Mouse (Mus musculus) T-helper 17 cell (primary cell): ENCODE measurements around the gene Wdr20.

Experiments used
- in situ Hi-C, 2 experiments: fragments of 300-600 bp; cut with MboI, MseI; formaldehyde crosslinking; loops; 1 replicate in 1 of 2; 2 replicates in 1 of 2; pipeline ENCODE4 v1.15.1; 2025; ENCODE audit warnings: high pct_unique_total_duplicates in 2 of 2

The Wdr20 gene

GRCm38 (mm10) chr12:110711270-110711669, 26.5 kb upstream of the Wdr20 start:
- in situ Hi-C loops: loop anchor here (5.0 to 25.0 kb wide), 3 partner anchors 64 to 826 kb away; partner anchors contain the start of gene Eif5 (in 1 of the 2)

GRCm38 (mm10) chr12:110713784-110714183, 24.0 kb upstream of the Wdr20 start:
- in situ Hi-C loops: loop anchor here (5.0 to 25.0 kb wide), 3 partner anchors 61 to 824 kb away; partner anchors contain the start of gene Eif5 (in 1 of the 2)

DNA sequence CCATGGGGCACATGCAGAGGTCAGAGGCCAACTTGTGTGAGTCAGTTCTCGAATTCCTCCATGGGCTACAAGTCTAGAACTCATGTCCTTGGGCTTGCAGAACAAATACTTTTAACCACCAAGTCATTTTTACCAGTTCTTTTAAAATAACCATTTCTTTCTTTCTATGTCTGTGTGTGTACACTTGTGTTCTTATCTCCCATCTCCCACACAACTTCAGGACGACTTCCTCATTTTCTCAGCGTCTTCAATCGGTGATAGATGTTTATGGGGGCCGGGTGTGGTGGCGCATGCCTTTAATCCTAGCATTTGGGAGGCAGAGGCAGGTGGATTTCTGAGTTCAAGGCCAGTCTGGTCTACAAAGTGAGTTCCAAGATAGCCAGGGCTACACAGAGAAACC, 23.5 kb upstream of the Wdr20 start:
- in situ Hi-C loops: loop anchor here (5.0 to 25.0 kb wide), 3 partner anchors 61 to 823 kb away; partner anchors contain the start of gene Eif5 (in 1 of the 2)

DNA sequence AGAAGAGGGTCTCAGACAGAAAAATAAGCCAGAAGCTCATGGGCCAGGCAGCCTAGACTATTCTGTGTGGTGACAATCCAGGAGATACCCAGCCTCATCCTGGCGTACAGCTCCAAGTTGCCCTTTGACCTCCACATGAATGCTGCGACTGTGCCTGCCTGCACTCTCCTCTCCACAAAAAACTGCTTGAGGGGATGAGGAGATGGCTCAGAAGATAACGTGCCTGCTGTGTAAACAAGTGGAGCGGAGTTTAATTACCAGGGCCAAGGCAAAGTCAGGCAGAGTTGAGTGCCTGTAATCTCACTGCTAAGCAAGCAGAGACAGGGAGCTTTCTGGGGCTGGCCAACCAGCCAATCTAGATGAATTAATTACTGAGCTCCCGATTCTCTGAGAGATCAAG, 21.7 kb upstream of the Wdr20 start:
- in situ Hi-C loops: loop anchor here (5.0 to 25.0 kb wide), 3 partner anchors 59 to 821 kb away; partner anchors contain the start of genes Eif5 (in 1 of the 2) and Mok (in 1 of the 2)

DNA sequence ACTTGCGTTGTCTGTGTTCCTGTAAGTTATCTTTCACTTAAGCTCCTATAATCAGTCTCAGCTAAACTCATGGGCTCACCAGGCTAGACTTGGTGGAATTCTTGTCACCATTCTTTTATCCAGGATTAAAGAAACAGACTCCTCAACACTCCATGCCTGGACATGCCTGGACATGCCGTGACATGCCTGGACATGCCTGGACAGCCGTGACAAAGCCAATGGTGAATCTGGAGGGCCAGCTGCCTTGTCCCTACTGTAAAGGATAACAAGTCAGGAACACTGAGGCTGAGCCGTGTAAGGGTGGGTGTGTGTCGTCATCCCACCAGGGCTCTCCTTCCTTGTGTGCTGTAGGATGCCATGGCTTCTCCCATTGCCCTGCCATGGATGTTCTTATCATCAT, 12.7 kb upstream of the Wdr20 start:
- in situ Hi-C loops: no loop called here

DNA sequence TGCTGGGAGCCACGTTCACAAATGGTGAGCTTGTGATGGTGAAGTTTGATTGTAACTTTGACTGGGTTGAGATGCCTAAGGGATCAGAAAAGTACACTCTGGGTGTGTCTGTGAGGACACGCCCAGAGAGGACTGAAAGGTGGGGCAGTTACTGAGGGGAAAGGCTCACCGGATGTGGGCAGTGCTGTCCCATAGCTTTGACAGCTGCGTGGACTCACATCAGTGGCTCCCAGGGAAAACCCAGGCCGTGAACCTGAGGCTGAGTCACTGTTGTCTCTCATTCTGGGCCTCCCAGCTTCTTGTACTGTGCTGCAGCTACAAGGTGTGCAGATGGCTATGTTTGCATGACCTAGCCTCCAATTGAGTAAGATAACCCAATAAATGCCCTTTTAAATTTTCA, 12.3 kb upstream of the Wdr20 start:
- in situ Hi-C loops: no loop called here

DNA sequence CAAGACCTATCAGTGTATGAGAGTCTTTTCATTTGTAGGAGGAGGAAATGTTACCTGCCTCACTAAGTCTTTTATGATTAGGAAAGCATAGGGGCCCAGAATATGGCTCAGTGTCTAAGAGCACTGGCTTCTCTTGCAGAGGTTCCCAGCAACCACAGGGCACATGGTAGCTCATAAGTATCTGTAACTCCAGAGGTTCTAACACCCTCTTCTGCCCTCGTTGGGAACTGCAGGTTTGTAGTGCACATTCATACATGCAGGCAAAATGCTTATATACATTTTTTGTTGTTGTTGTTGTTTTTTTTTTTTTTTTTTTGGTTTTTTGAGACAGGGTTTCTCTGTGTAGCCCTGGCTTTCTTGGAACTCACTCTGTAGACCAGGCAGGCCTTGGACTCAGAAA, 11.3 kb upstream of the Wdr20 start:
- in situ Hi-C loops: no loop called here

GRCm38 (mm10) chr12:110733254-110733653, 4.5 kb upstream of the Wdr20 start:
- in situ Hi-C loops: loop anchor here in 1 of 2 experiments (10.0 kb wide), 1 partner anchor 1928 kb away; no protein-coding TSS in a partner anchor

- in situ Hi-C loops: loop anchor here in 1 of 2 experiments (10.0 kb wide), 1 partner anchor 1932 kb away; no protein-coding TSS in a partner anchor
Observed at GRCm38 (mm10) chr12:110736641-110737040, 1.1 kb upstream of the Wdr20 start.

DNA sequence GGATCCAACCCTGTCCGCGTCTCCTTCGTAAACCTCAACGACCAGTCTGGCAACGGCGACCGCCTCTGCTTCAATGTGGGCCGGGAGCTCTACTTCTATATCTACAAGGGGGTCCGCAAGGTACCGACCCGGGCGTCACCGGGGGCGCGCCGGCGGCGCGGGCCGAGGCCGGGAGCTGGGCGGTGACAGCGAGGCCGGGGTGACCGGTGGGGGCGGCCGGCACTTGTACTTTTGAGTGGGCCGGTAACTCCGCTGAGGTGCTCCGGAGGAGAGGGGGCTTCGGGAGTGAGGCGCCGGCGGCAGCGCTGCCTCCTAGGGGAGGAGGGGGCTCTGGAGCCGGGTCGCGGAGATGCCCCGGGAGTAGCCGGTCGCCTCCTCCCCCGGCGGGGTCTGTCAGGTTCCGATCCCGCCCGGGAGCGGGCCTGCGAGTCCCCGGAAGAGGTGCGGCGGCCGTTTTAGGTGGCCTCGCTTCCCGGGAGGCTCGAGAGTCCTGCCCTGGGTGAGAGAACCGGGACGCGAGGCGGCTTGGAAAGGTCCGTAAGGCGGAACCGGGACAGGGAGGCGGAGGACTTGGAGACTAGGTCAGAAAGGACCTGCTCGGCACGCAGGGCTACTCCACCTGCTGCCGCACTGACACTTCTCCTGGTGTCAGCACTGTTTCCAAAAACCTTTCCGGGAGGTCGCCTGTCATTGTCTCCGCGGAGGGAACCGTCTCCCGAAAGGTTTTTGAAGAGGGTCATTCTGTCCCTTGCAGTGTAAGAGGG, 596 bp downstream of the Wdr20 start:
- in situ Hi-C loops: loop anchor here in 1 of 2 experiments (10.0 kb wide), 1 partner anchor 1934 kb away; no protein-coding TSS in a partner anchor

- in situ Hi-C loops: no loop called here
Observed at GRCm38 (mm10) chr12:110750770-110751439, 13.2 kb downstream of the Wdr20 start.

DNA sequence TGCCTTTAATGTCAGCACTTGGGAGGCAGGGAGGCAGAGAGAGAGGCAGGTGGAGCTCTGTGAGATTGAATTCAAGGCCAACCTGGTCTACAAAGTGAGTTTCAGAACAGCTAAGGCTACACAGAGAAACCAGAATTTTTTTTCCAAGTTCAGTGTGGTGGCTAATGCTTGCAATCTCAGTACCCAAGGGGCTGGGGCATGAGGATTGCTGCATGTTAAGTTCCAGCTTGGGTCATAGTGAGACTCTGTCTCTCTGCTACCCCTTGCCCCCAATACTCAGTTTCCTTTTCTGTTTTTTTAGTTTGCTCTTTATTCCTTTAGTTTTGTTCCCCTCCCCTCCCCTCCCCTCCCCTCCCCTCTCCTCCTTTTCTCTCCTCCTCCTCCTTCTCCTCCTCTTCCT, 15.0 kb downstream of the Wdr20 start:
- in situ Hi-C loops: no loop called here

DNA sequence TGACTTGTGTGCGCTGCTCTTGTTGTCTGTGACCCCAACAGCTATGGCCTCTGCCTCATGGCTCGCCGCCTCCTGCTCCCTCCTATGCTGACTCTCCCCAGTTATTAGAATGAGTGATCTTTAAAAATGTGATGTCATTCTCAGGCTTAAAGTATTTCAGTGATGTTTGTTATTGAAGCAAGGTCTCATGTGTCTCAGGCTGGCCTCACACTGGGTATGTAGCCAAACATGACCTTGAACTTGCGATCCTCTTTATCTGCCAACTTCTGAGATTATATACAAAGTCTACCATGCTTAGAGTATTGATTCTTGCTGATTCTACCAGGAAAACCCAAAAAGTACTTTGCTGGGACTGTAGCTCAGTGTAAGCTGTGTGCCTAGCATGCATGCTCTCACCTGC, 16.2 kb downstream of the Wdr20 start:
- in situ Hi-C loops: no loop called here

DNA sequence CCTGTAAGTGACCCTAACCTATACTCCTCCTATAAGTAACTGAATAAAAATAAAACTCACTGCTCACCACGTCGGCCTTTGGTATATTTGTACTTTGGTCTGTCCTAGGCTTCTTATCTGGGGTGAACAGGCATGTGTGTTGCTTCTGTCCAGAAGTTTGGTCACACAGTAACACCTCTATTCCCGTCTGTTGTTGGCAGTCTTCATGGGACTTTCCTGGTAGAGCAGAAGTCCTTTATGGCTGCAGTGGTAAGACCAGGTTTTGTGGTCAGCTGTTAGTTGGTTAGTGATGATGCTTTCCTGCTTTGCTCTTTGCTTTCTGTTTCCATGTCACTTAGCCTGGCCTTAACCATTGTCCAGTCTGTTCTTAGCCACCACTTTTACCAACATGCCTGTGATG, 19.4 kb downstream of the Wdr20 start:
- in situ Hi-C loops: no loop called here

DNA sequence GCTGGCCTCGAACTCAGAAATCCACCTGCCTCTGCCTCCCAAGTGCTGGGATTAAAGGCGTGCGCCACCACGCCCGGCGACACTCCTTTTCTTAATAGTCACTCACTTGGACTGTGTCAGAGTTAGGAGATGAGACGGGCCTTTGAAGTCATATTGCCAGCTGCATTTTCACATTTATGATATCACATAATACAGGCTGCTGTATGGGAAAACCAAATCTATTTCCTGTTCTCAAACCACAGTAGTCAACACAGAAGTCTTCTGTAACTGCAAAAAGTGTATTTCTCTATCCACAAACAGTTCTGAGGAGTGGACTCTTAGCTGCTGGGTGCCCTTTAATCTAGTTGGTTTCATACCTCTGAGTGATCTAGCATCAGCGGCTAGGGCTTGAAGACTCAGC, 21.2 kb downstream of the Wdr20 start:
- in situ Hi-C loops: no loop called here

DNA sequence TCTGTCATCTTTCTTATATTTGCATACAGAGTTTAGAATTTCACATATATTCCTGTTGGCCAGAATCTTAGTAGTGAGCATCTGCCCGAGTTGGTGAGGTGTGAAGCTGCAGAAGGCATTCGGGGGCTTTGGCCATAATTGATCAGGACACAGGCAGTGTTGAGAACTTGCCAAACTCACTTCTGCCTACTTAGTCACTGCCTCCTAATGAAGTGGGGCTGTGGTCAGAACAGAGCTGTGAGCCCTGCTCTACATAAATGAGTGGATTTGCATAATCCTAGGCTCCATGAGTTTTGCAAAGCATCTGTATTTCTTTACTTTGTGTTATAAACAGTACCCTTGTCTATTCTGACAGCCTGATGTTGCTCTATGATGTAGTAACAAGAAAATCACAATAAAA, 24.6 kb downstream of the Wdr20 start:
- in situ Hi-C loops: no loop called here

DNA sequence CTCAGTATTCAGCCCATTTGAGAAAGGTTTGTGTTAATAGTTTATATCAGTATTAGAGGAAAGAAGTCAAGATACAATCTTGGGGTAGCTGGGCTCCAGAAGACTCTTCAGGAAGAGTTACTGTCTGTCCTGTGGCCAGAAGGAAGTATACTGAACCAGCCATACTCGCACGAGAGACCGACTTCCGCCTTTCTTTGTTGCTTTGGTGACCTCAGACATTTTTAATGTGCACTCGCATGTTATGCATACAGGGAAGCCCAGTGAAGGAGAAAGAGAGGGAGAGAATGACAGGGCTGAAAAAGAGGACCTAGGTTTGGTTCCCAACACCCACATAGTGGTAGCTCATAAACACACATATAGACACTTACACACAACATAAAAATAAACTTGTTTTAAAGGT, 26.8 kb downstream of the Wdr20 start:
- in situ Hi-C loops: no loop called here

GRCm38 (mm10) chr12:110768562-110768961, 30.8 kb downstream of the Wdr20 start:
- in situ Hi-C loops: no loop called here

DNA sequence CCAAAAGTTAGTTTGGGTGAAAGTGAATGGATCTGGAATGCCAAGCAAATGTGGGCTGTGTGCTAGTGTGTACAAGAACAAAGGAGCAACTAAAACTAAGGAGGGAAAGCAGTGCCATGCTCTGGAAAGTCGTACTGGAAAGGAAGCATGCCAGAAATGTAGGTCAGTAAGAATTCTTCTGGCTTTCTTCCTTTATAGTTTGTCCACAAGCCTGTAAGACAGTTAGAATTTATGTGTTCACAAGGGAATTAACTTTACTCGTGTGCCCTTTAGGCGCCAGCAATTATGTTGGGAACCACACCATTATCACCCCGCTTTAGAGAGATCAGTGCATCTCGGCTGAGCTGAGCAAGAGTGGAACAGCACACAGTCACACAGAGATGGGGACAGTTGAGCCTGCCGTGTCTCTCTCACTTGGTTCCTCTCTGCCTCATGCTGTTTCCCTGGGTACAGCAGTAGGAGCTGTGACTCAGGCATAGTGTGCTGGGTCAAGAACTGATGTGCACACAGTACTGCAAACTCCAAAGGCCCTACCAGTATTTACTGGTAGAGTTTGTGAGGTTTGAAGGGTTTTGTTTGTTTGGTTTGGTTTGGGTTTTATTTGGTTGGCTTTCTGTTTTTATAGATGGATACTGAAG, 32.0 kb downstream of the Wdr20 start:
- in situ Hi-C loops: loop anchor here in 1 of 2 experiments (5.0 to 10.0 kb wide), 2 partner anchors 55 to 768 kb away; partner anchors contain the start of gene Eif5

DNA sequence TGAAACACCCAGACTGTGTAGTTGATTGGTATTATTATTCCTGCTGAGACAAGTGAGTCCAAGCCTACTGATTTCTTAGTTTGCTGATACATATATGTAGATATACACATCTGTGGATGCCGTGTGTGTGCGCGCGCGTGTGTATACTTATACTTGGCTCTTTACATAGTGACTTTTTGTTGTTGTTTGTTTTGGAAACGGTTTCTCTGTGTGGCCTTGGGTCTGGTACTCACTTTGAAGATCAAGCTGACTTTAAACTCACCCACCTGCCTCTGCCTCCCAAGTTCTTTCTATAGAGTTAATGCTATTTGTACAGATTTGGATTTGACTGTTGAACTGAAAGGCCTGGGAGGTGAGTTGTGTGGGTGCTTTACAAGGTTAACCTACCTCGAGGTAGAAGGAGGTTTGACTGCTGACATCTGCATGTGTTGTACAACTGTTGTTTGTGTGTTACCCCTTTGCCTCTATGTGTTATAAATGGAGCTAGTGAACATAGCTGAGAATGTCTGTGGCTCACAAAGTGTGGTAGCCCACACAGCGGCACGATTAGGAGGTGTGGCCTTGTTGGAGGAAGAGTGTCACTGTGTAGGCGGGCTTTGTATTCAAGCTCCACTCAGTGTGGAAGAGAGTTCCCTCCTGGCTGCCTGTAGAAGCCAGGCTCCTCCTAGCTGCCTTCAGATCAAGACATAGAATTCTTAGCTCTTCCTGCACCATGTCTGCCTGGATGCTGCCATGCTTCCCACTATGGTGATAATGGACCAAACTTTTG, 32.9 kb downstream of the Wdr20 start:
- in situ Hi-C loops: loop anchor here in 1 of 2 experiments (5.0 to 10.0 kb wide), 2 partner anchors 56 to 767 kb away; partner anchors contain the start of gene Eif5

GRCm38 (mm10) chr12:110771961-110772360, 34.2 kb downstream of the Wdr20 start:
- in situ Hi-C loops: loop anchor here in 1 of 2 experiments (5.0 to 10.0 kb wide), 2 partner anchors 57 to 765 kb away; partner anchors contain the start of gene Eif5
